Mouse (Mus musculus) megakaryocyte progenitor cell, adult 5-6 weeks (primary cell): ENCODE results near the gene Apobec3. TPM values are rescaled to one million over a fixed set of nuclear protein-coding genes. Genes with fewer than 3 reads are reported as not detected.

Experiments
- ATAC-seq: replicated peaks from 2 replicates; pipeline ENCODE4 v1.8.0; 2016; ENCODE audit warnings: mild to moderate bottlenecking, moderate TSS enrichment, inconsistent platforms; ENCODE audit not compliant: poor library complexity
- total RNA-seq, 2 experiments: library from RNA; stranded (forward) in 1 of 2; stranded (reverse) in 1 of 2; fragments of 157-497, 149-512 nt in 1 of 2; fragments of 200-1000 nt in 1 of 2; gene quantifications; 2 replicates each; pipeline versions ENCODE4 v1.2.3 to v1.2.4; 2015 to 2017

The Apobec3 gene
- total RNA-seq (2015) (167 and 177 TPM in 2 replicates), total RNA-seq (2017) (159 and 166 TPM in 2 replicates)

- peak; percentile 64 for ATAC-seq
These were observed at the start of gene Apobec3 for GRCm38 (mm10) chr15:79891436-79892212. Gene Apobec3, plus strand, starts transcription at chr15:79891659.

- no peak for ATAC-seq
These were observed 48.5 kb upstream of the Apobec3 start for GRCm38 (mm10) chr15:79842985-79843384.

GRCm38 (mm10) chr15:79845986-79846385, 45.5 kb upstream of the Apobec3 start:
- ATAC-seq = no peak

GRCm38 (mm10) chr15:79847100-79847499, 44.4 kb upstream of the Apobec3 start:
- ATAC-seq = no peak

GRCm38 (mm10) chr15:79850143-79850542, 41.3 kb upstream of the Apobec3 start:
- ATAC-seq = no peak

GRCm38 (mm10) chr15:79858979-79859378, 32.5 kb upstream of the Apobec3 start:
- no peak for ATAC-seq

- ATAC-seq = no peak
These were observed 31.6 kb upstream of the Apobec3 start for GRCm38 (mm10) chr15:79859821-79860220.

GRCm38 (mm10) chr15:79867260-79868002, 24.0 kb upstream of the Apobec3 start:
- ATAC-seq = no peak

- no peak for ATAC-seq
These were observed 17.9 kb upstream of the Apobec3 start for GRCm38 (mm10) chr15:79873545-79873944.

GRCm38 (mm10) chr15:79873995-79874394, 17.5 kb upstream of the Apobec3 start:
- ATAC-seq = no peak

- ATAC-seq = no peak
These were observed 16.0 kb upstream of the Apobec3 start for GRCm38 (mm10) chr15:79875261-79875995.

- ATAC-seq = no peak
These were observed 12.7 kb upstream of the Apobec3 start for GRCm38 (mm10) chr15:79878725-79879136.

- ATAC-seq = peak; percentile 45
These were observed 12.1 kb upstream of the Apobec3 start for GRCm38 (mm10) chr15:79879319-79879718.

- no peak for ATAC-seq
These were observed 11.0 kb upstream of the Apobec3 start for GRCm38 (mm10) chr15:79880477-79880876.

- no peak for ATAC-seq
These were observed 8.7 kb upstream of the Apobec3 start for GRCm38 (mm10) chr15:79882623-79883267.

- ATAC-seq = peak; percentile 97
These were observed 8.1 kb upstream of the Apobec3 start for GRCm38 (mm10) chr15:79883352-79883822.

GRCm38 (mm10) chr15:79884820-79885219, 6.6 kb upstream of the Apobec3 start:
- ATAC-seq = no peak

GRCm38 (mm10) chr15:79892213-79892541, 718 bp downstream of the Apobec3 start:
- ATAC-seq = peak; percentile 70

- ATAC-seq = peak; percentile 32
These were observed 1.8 kb downstream of the Apobec3 start for GRCm38 (mm10) chr15:79892995-79893823.

- peak; percentile 43 for ATAC-seq
These were observed 2.3 kb downstream of the Apobec3 start for GRCm38 (mm10) chr15:79893824-79894123.
